Mouse (Mus musculus): ENCODE data around the gene Tsnaxip1. TPM values are rescaled to one million over a fixed set of nuclear protein-coding genes. Genes with fewer than 3 reads are reported as not detected.
"Not testable (repeated sequence)": the region's sequence is repeated elsewhere in the genome, so short reads cannot be mapped to it uniquely, and the experiment has no call there.

Tsnaxip1 gene
- total RNA-seq, 2 experiments from 2014 or later: 0.25 TPM; not detected in 1

- no peak for DNase-seq (ENCODE audit: low spot score in 2 of 2)
Observed at GRCm38 (mm10) chr8:105813241-105813640, 14.3 kb upstream of the Tsnaxip1 start.

DNA sequence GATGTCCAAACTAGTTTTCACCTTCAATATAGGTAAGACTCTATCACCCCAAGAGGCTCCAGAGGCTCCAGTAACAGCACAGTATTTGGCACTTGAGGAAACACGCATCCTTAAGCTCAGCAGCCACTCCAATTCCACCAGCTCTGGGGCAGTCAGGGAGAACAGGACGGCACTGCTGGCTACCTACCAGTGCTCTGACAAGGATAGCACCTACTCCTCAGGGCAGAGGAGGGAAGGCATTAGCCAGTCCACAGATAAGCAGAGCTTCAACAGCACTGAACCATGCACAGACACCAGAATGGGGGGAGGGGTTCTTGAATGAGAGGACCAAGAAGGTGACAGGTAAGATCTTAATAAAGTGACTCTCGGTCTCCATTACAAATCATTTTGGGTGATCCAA lies 7.9 kb upstream of the Tsnaxip1 start:
- no peak for DNase-seq (ENCODE audit: low spot score in 2 of 2)

DNA sequence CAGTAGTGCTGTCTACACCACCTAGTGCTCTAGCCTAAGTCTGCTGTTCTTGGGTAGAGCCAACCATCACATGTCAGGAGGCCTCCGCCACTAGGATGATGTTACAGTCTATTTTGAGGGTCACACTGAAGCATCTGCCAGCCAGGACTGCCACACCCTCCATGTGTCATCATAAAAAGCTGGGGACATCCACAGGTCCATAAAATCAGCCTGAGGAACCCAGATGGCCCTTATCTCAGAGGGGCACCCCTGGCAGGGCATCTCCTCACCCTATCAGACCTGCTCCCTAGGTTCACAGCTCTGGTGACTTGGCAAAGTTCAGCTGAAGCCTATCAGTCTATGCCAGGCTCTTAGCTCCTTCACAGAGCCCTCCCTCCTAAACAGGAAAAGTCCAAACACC lies 6.6 kb upstream of the Tsnaxip1 start:
- no peak for DNase-seq (ENCODE audit: low spot score in 2 of 2)

DNA sequence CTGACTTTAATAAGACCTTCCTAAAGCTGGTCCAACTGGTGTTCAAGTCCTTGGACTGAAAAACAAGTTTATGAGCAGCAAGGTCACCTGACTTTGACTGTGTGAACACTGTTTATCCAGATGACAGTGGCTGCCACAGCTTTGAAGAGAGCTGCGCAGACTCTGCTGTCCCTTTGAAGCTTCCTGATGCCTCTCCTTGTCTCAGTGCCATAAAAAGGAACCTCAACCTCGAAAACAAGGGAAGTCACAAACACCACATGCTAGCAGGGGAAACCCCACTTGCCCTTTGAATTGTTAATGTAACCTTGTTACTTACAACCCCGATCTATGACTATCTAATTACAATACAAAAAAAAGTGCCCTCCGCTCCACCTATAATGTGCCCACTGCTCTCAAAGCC lies 2.0 kb upstream of the Tsnaxip1 start:
- DNase-seq (ENCODE audit: low spot score in 2 of 2): no peak

- DNase-seq (ENCODE audit: low spot score in 2 of 2): no peak
Observed at GRCm38 (mm10) chr8:105826379-105826778, 1.2 kb upstream of the Tsnaxip1 start.

GRCm38 (mm10) chr8:105833740-105834139 lies 6.2 kb downstream of the Tsnaxip1 start:
- DNase-seq (ENCODE audit: low spot score in 2 of 2): not testable (repeated sequence)

DNA sequence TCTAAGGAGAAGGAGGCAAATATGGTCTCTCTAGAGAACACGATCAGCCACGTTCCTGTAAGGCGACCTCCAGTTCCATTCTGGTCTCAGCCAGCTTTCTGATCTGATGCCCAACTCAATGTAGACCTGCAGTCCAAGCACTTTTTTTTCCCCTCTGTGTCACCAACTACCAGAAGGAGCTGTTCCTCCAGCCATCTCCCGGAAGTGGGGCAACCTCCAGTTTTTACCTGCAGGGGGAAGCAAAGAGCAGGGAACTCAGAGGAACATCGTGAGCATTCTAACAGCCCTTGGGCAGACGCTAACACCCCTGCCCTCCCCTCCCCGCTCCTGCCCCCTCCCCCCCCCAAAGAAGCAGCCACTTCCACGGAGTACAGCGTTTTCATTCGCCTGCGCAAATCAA lies 7.8 kb downstream of the Tsnaxip1 start:
- DNase-seq (ENCODE audit: low spot score in 2 of 2): peak; percentile 26 to 68

GRCm38 (mm10) chr8:105836991-105837390 lies 9.5 kb downstream of the Tsnaxip1 start:
- DNase-seq (ENCODE audit: low spot score in 2 of 2): no peak

DNA sequence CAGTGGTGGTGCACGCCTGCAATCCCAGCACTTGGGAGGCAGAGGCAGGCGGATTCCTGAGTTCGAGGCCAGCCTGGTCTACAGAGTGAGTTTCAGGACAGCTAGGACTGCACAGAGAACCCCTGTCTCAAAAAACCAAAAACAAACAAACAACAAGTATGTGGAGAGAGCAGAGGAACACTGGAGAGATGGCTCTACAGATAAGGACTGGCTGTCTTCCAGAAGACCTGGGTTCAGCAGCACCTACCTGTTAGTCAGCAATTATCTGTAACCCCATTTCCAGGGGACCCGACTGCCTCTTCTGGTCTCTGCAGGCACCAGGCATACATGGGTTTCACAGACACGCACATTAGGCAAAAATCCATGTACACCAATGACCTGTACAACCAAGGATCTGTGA lies 11.7 kb downstream of the Tsnaxip1 start:
- no peak for DNase-seq (ENCODE audit: low spot score in 2 of 2)

DNA sequence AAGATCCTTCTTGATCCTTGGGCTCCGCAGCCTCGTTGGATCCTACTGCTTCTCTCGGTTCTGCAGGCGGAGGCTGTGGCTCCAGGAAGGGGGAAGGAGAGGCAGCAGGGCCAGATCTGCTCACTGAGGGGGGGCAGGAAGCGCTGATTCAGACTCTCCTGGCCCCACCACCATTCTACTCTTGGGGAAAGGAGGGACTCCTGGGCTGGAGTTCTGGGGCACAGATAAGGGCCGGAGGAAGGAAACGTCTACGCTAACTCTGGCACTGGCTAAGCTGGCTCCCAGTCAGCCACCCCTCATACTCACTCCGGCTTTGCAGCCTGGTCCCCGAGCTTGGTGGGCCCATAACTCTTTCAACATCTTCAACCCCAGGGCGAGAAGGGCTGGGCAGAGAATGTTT lies 19.1 kb downstream of the Tsnaxip1 start:
- no peak for DNase-seq (ENCODE audit: low spot score in 2 of 2)

- no peak for DNase-seq (ENCODE audit: low spot score in 2 of 2)
Observed at GRCm38 (mm10) chr8:105850014-105850413, 22.5 kb downstream of the Tsnaxip1 start.

- DNase-seq (ENCODE audit: low spot score in 2 of 2): no peak
Observed at GRCm38 (mm10) chr8:105850611-105851010, 23.1 kb downstream of the Tsnaxip1 start.

- peak; percentile 85 to 93 for DNase-seq (ENCODE audit: low spot score in 2 of 2)
Observed at GRCm38 (mm10) chr8:105851651-105852143, 24.2 kb downstream of the Tsnaxip1 start.

- DNase-seq (ENCODE audit: low spot score in 2 of 2): no peak
Observed at GRCm38 (mm10) chr8:105852146-105852729, 24.7 kb downstream of the Tsnaxip1 start.

GRCm38 (mm10) chr8:105853178-105853577 lies 25.6 kb downstream of the Tsnaxip1 start, which contains the start of gene Cenpt:
Gene Cenpt, minus strand, starts transcription at chr8:105853278.
- no peak for DNase-seq (ENCODE audit: low spot score in 2 of 2)

DNA sequence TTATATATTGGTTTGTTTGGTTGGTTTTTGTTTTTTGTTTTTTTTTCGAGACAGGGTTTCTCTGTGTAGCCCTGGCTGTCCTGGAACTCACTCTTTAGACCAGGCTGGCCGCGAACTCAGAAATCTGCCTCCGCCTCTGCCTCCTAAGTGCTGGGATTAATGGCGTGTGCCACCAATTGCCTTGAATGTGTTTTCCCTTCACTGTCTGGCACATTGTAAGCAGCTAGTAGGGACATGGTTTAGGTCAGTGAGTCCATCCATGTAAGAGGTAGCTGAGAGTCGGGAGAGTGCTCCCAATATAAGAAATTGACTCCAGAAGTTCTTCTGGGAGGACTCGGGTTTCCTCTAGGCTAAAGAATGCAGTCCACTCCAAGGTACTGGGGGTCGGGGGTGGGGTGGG lies 26.8 kb downstream of the Tsnaxip1 start:
- DNase-seq (ENCODE audit: low spot score in 2 of 2): no peak

GRCm38 (mm10) chr8:105854715-105855216 lies 27.2 kb downstream of the Tsnaxip1 start, which contains the start of gene Thap11:
Gene Thap11, plus strand, starts transcription at chr8:105855132.
- peak; percentile 86 to 93 for DNase-seq (ENCODE audit: low spot score in 2 of 2)

GRCm38 (mm10) chr8:105855248-105856167 lies 28.0 kb downstream of the Tsnaxip1 start:
- peak in 1 of 2 experiments; percentile 23 for DNase-seq (ENCODE audit: low spot score in 2 of 2)

DNA sequence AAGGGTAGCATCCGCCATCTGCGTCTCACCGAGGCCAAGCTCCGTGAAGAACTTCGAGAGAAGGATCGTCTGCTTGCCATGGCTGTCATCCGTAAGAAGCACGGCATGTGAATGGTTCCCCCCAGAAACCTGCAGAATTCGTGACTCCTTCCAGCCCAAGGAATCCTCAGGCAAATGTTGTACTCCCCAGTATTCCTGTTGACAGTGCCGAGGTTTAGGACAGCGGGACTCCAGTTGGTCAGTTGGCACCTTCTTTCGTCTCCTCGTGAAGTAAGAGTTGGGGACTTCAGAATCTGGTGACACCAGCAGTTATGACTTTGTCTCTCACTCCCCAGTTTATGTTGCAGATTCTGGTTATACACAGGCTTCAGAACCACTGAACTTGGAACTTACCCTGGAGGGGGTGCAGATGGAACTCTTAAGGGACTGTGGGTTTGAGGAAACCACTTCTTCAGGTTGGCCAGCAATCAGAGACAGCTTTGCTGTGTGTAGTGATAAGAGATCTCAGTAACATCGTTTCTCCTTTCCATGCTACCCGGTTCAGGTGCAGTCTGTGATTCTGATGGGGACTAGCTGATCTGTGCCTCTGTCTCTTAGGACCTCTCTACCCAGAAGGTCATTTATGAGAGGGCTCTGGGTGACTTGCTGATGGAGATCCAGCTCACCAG lies 28.8 kb downstream of the Tsnaxip1 start:
- no peak for DNase-seq (ENCODE audit: low spot score in 2 of 2)

GRCm38 (mm10) chr8:105858495-105858894 lies 31.0 kb downstream of the Tsnaxip1 start:
- DNase-seq (ENCODE audit: low spot score in 2 of 2): no peak

GRCm38 (mm10) chr8:105859314-105859713 lies 31.8 kb downstream of the Tsnaxip1 start:
- no peak for DNase-seq (ENCODE audit: low spot score in 2 of 2)
